Mouse (Mus musculus) embryo, embryonic 10.5 days (tissue): ENCODE results near the gene Ssxb10.
"Not testable (repeated sequence)": the region's sequence is repeated elsewhere in the genome, so short reads cannot be mapped to it uniquely, and the experiment has no call there.

Source experiments
- DNase-seq: peaks from one replicate; pipeline ENCODE4 v3.0.0-alpha.2; 2015; ENCODE audit warnings: low spot score

The Ssxb10 gene

DNA sequence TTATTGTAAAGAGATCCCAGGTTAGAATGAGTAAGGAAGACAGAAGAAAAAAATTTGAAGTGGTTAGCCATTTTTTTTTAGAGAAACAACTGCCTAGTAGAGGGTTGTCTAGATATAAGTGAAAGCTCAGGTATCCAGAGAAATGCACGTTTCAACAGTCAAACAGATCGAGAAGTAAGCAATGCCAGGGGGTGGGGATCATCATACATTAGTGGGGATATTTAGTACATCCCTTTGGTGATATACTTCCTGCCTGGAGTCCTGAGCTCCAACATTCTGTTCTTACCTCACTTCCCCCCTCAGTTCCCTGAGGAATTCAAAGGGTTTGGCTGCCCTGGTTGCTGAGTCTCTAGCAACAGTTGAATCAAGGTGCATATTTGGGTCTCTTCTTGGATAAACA, at the start of gene Ssxb10:
Gene Ssxb10 (plus strand): TSS at position 301 of the 400 bp plus-strand sequence.
- no peak for DNase-seq

DNA sequence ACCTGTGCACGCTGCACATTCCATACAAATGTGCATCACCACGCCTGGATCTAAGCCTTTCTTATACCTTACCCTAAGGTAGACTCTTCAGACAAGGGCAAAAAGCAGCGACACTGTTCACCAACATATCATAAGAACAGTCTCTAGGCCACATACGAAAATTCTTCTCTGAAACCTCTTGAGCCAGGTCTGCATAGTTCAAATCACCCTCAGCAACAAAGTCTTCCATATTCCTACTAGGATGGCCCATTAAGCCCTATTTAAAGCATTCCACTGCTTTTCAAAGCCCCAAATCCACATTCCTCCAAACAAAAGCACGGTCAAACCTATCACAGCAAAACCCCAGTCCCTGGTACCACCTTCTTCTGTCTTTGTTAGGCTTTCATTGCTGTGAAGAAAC, 38.6 kb upstream of the Ssxb10 start:
- no peak for DNase-seq

DNA sequence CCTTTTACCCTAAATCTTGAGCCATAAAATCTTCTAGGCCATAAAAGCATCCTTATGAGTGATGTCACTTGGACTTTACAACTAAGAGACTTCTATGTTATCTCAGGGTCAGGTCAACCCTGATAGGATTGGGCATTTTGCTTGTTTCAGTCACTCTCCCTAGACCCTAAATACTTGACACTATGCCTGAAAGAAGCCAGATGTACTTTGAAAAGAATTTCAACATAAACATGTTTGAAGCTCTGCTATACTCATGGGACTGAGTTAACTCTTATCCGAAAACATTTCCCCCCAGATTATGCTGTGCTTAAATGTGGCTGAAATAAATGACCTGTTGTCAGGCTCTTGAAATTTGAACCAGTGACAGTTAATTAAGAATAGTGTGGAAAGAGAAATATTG, 17.9 kb upstream of the Ssxb10 start:
- DNase-seq, result peak; percentile 2

DNA sequence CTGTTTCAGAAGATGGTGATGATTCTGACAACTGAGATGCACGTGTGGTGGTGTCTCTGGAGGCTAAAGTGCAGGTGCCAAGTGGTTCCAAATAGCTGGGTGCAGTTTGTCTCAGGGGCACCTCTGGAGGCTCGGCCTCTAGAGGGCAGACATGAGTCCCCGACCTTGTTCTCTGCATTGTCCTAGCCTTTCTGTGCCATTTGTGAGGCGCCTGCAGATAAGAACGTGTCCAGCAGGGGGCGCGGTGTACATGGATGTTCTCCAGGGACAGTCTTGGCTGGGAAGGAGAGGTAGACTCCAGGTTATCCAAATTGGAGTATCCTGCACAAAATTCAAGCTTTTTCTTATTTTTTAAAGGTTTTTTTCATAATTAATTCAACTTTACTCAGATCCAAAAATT, 12.3 kb upstream of the Ssxb10 start:
- peak; percentile 29 for DNase-seq

DNA sequence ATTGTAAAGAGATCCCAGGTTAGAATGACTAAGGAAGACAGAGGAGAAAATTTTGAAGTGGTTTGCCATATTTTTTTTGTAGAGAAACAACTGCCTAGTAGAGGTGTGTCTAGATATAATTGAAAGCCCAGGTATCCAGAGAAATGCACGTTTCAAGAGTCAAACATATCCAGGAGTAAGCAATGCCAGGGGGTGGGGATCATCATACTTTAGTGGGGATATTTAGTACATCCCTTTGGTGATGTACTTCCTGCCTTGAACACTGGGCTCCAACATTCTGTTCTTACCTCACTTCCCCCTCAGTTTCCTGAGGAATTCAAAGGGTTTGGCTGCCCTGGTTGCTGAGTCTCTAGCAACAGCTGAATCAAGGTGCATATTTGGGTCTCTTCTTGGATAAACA, 39.5 kb downstream of the Ssxb10 start, which contains the start of gene Ssxb9:
Gene Ssxb9 (plus strand): TSS at position 301 of the 400 bp plus-strand sequence.
- not testable (repeated sequence) for DNase-seq
